Mouse (Mus musculus): ENCODE measurements around the gene Snd1.

DNA sequence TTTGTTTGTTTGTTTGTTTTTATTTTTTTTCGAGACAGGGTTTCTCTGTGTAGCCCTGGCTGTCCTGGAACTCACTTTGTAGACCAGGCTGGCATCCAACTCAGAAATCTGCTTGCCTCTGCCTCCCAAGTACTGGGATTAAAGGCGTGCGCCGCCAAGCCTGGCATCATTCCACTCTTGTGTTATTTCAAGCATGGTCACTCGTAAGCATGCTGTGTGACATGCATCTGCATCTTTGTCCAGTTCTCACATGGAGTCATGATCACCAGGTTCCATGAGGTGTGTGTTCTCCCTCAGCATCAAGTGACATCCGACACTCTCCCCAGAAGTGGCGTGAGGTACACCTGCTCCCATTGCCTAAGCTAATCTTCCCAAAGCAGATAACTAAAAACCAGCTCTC lies 460.8 kb downstream of the Snd1 start:
- TF ChIP-seq CTCF (IDR thresholded peaks at IDR 0.05), result no peak
- TF ChIP-seq EP300 (IDR thresholded peaks at IDR 0.05), result no peak

Data from lung, postnatal 0 days (tissue).